Mouse (Mus musculus) layer of hippocampus, postnatal 14 days (tissue): Measurements from ENCODE around the gene Sod2. TPM values are rescaled to one million over a fixed set of nuclear protein-coding genes. Genes with fewer than 3 reads are reported as not detected.
A peak's percentile ranks its signal among the peaks of the same experiment; 100 is the strongest.
"Not testable (repeated sequence)": the region's sequence is repeated elsewhere in the genome, so short reads cannot be mapped to it uniquely, and the experiment has no call there.

Experiments
- DNase-seq, 2 experiments: peaks; one replicate each; pipeline ENCODE4 v3.0.0; 2021 to 2022; ENCODE audit warnings: low spot score in 2 of 2, mixed read lengths in 1 of 2
- long read RNA-seq, 2 experiments: library from polyadenylated mRNA; stranded (forward); transcript quantifications; one replicate each; pipeline ENCODE4 v2.0.0; 2021
- total RNA-seq, 2 experiments: library from RNA; stranded (reverse); gene quantifications; 2 replicates each; pipeline ENCODE4 v1.2.3; 2021

Sod2 gene
- 100 to 1,000 TPM; 246 to 247 TPM for total RNA-seq
- long read RNA-seq, experiment 1, full-length matches to known transcripts = 88 of 108 reads
- long read RNA-seq, experiment 1, partial matches to known transcripts = 5 of 108 reads
- long read RNA-seq, experiment 1, other reads (novel, unspliced or antisense) = 15 of 108 reads
- long read RNA-seq, experiment 2, full-length matches to known transcripts = 156 of 177 reads
- long read RNA-seq, experiment 2, partial matches to known transcripts = 8 of 177 reads
- long read RNA-seq, experiment 2, other reads (novel, unspliced or antisense) = 13 of 177 reads

DNA sequence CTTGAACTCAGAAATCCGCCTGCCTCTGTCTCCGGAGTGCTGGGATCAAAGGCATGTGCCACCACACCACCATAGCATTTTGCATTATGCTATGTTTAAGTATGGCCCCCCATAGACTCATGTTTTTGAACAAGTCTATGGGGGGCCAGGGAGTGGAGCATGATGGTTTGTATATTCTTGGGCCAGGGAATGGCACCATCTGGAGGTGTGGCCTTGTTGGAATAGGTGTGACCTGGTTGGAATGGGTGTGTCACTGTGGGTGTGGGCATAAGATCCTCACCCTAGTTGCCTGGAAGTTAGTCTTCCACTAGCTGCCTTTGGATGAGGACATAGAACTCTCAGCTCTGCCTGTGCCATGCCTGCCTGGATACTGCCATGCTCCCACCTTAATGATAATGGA lies at the start of gene Sod2:
Sod2 (plus strand) TSS at position 301 of the 400 bp plus-strand sequence.
- not testable (repeated sequence) for DNase-seq

DNA sequence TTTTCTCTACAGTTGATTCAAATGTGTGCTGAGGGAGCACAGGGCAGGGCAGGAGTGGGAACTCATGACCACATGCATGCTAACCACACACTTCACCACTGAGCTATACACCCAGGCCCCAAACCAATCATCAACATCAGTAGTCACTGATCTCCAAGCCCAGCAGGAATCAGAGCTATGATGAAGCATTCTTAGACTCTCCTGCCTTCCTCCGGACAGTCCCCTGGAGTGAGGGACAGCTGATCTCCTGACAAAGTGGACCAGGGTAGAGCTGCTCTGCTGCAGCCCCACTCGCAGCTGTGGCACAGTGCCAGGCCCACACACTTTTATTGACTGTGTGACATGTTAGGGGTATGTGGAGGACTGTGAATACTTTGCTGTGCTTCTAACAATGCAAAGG lies 47.3 kb upstream of the Sod2 start:
- DNase-seq = not testable (repeated sequence)

DNA sequence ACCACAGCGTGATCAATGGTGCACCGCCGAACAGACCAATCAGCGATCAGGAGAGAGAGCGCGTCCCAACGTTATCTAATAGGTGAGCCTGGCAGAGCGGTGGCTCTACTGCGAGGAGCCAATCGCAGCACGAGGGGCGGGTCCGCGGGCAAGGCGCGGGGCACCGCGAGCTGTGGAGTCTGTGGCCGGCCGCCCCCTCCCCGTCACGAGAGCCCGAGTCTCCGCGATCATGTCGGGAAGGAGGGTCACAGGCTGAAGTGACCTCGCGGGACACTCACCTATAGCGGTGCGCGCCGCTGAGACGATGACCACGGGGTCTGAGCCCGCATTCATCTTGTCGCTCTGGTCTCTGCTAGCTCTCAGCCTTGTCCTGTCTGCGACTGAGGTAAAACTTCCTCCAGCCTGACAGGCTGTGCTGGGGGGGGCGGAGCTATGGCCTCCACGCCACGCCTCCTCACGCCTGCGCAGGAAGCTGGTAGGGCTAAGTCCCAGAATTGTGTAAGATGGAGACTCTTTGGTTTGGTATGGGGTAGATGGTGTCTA lies 46.2 kb upstream of the Sod2 start, which contains the start of gene Acat2:
Acat2 (minus strand) TSS at position 417 of the 543 bp plus-strand sequence.
- peak; percentile 96 to 97 for DNase-seq

DNA sequence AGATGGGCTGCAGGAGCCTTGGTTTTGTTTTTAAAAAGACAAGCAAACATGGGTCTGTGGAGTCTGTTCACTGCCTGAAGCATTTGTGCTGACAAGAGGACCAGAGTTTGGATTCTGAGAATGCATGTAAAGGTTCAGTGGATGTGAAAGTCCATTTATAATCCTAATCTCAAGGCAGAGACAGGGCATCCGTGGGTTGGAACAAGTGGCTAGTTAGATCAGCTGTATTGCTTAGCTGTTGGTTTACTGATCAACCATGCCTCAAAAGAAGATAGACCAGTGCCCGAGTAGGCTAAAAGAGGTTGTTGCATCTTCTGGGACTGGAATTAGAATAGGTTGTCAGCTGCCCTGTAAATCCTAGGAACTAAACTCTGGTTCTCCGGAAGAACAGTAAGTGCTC lies 43.2 kb upstream of the Sod2 start:
- DNase-seq = no peak

DNA sequence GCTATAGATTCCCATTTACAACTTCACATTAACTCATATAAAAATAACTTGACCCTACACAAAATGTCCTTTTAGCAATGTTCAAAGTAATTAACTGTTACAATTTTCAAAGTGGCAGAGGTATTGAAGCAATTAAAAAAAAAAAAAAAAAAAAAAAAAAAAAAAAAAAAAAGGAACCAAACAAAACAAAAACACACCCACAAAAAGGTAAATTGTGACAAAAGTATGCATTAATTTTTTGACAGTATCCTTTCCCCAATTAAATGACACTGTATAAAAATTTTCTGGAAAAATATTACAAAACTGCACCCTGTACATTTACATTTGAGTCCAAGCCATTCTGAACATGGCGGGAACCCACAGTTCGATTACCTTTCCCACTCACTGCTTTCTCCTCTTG lies 39.5 kb upstream of the Sod2 start:
- DNase-seq = no peak

DNA sequence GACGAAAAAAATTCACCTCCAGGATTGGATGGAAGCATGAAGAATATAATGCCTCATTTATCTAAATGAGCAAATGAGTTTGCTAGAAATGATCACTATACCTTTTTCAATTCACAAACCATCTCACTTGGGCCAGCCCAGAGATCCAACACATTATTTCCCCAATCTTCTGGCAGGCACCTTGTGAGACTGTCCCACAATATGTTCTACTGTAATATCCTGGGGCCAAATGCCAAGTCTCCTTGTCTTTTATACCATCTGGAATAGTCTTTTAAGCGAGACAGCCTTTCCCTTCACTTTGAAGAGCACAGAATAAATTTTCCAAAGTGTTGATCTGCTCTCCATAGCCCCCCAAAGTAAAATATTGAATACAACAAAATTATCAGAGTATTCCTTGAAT lies 32.8 kb upstream of the Sod2 start:
- no peak for DNase-seq

DNA sequence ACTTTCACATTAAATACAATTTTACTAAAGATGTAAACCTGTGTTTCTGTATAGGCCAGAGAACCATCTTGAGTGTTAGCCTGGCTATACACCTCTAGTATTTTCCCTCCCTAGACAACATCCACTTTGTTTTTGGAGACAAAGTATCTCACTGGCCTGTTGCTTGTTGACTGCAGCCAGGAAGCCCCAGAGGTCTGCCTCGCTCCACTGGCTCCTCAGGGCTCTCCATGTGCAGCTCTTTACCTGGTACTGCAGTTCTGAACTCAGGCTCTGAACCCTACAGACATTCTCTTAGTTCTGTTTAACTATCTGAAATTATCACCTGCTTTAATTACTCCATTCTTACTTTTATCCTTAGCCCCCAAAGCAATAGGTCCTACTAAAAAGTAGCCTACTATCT lies 28.1 kb upstream of the Sod2 start:
- no peak for DNase-seq

DNA sequence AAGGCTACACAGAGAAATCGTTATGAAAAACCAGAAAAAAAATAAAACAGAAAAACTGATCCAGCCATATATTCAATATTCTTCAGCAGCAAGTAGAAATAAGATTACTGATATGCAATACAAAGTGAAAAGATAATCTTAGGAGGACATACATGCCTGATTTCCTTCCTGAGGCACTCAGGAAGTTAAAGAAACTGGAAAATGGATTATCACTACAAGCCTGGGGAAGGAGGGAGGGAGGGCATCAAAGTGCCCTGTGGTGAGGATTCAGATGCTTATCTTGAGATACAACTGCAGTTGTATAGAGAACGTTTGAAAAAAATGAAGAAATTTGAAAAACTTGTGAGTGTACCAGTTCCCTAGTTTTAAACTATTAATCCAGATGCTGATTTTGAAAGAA lies 22.7 kb upstream of the Sod2 start:
- DNase-seq = no peak

DNA sequence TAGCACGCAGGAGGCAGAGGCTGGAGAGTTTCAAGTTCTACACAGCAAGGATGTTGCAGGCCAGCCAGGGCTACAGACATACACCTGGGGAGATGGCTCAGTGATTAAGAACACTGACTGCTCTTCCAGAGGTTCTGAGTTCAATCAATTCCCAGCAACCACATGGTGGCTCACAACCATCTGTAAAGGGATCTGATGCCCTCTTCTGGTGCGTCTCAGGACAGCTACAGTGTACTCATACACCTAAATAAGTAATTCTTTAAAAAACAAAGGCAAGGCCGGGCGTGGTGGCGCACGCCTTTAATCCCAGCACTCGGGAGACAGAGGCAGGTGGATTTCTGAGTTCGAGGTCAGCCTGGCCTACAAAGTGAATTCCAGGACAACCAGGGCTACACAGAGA lies 18.6 kb upstream of the Sod2 start:
- not testable (repeated sequence) for DNase-seq

DNA sequence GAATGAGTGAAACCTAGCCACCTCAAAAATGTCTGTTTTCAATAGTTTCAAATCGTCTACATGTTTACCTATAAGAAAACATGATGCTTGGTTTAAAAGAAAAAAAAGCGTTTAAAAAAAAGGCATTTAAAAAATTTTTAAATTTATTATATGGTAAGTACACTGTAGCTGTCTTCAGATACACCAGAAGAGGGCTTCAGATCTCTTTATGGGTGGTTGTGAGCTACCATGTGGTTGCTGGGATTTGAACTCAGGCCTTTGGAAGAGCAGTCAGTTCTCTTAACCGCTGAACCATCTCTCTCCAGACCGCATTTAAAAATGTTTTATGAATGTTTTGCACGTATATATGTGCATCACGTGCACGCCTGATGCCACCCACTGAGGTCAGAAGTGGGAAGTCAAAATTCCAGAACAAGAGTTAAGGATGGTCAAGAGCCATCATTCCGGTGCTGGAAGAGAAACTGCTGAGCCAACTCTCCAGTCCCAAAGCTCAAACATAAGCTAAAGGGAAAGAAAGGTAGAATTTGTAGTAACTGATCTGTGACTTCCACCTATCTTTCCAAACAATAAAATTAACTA lies 16.0 kb upstream of the Sod2 start:
- DNase-seq = no peak

DNA sequence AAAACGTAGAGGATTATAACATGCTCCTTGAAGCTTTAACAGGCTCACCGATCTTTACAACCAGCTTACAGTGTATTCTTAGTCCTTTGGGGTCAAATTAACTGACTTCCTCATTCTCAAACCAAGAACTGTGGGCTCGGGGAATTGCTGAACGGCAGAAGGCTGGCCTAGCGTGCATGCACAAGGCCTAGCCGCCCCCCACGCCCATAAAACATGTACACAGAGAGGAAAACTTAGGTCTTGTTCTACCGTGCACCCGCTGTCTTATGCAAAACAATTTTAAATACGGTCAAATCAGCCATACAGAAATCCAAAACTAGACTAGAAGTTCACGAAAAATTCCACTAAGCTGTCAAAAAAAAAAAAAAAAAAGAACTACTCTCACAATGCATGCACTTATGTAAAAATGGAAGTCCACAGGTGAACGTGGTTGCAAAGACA lies 15.4 kb upstream of the Sod2 start:
- DNase-seq = no peak

DNA sequence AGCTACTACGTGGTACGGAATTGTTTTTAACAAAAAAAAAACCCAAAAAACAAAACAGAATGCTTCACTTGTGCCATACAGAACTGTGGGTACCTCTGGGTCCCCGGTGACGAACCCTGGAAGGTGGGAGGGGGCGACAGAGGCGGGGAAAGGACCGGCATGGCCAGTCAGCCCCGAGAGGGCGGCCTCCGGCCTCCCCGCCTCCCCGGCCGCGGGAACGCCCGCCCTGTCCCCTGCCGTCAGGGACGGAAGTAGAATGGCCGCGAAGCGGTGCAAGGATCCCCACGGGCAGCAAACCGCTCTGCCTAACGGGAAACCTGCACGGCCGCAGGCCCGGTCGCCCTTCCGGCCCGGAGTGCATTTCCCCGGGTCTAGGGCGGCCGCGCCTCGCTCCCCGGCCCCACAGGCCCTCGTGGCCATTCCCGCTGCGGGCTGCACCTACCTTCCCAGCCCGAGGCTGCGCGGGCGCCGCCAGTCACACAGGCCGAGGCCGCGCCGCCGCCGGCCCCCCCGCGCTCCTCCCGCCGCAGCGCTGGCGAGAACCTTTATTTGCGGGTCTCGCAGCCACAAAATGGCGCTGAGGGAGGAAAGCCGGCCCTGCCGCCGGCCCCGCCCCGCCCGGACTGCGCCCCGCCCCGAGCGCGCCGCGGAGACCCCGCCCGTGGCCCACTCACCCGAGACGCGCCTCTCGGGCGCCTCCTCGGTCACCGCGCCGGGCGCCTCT lies 14.8 kb upstream of the Sod2 start:
- peak; percentile 85 to 88 for DNase-seq

DNA sequence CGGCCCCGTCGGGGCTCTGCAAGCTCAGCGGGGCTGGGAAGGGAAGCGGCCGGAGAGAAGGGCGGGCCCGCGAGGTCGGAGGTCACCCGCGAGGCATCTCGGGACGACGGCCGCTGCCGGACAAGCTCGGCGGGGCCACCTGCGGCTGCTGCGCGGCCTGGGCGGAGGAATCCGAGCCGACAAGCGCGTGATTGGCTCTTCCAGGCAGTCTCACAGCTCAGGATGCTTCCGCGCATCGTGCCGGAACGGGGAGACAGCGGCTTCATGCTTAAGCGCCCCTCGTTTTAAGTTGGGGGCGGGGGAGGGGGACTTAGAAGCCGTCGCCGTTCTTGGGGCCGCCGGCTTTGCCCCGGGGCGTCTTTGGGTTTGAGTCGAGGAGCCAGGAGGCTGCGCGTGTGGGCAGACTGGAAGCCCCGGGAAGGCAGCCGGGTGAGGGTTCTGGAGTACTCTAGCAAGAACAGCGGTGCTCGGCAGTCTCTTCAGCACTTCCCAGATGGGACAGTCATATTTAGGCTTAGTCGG lies 14.1 kb upstream of the Sod2 start:
- DNase-seq = peak; percentile 90 to 95

DNA sequence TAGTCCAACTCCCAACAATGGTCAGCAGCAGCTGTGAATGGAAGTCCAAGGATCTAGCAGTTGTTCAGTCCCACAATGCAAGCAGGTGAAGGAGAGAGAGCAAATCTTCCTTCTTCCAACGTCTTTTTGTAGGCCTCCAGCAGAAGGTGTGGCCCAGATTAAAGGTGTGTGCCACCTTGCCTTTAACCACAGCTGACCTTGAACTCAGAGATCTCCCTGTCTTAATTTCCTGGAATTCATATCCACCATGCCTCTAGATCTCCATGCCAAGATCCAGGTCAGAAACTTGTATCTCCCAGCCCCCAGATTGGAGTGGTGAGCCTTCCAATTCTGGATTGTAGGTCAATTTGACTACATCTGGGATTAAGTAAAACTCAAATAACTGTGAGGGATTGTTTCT lies 12.6 kb upstream of the Sod2 start, which contains the start of gene Wtap:
Wtap (minus strand) TSS at position 101 of the 400 bp plus-strand sequence.
- no peak for DNase-seq

DNA sequence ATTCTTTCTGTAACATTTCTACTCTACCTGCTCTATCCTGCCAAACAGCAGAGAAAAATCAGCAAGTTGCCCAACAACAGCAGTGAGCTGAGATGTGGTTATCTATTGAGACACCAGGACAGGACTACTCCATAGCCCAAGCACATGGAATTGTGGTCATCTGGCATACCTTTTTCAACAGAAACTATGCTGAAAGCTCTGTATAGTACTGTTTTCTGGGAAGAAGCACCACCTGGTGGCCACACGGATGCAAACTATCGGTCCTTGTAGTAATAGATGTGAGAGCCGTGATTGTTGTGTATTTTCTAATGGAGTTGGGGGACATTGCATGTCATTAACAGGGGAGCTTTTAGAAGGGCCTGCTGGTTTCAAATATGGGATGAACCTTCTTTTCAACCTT lies 10.3 kb upstream of the Sod2 start:
- peak; percentile 36 to 63 for DNase-seq

DNA sequence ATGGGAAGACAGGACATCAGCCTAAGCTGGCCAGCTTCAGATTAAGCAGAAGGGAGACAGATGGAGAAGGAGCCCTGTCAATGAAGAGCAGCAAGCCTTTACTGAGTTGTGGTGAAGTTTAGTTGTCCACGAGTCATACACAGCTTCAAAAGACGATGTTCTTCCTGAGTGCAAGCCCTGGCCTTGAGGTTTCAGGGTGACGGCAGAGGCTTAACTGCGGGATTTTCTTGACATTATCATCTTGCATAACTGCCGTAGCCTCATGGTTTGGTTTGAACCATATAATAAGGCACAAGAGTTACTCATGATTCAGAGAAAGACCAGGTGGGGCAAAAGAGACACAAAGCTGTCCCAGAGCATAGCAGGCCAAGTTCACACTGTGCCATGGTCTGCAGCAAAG lies 8.8 kb upstream of the Sod2 start:
- DNase-seq = no peak

DNA sequence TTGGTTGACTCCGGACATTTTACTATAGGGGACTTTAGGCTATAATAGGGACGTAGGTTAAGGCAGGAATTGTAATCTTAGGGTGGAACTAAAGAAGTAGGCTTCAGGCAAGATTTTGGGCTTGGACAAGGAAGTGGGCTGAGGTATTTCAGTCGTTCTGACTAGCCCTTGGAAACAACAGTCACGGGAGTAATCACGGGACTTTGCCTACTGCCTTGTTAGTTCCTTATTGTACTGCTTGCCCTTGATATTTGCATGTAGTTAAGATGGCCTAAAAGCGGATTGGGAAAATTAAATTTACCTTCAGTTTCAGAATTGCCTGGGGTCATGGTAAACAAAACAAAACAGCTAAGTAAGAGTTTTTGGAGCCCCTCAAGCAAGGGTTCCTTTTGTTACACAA lies 7.6 kb upstream of the Sod2 start:
- no peak for DNase-seq

DNA sequence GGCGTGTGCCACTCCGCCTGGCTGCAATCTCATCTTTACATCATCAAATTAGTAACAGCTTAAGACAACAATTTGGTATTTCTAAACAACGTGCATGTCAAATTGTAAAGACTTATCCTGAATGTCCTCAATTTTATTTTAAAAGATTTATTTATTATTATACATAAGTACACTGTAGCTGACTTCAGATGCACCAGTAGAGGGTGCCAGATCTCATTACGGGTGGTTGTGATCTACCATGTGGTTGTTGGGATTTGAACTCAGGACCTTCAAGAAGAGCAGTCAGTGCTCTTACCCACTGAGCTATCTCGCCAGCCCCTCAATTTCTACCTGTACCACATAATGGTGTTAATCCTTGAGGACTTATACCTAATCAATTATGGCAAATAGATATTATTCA lies 4.4 kb upstream of the Sod2 start:
- DNase-seq = not testable (repeated sequence)

DNA sequence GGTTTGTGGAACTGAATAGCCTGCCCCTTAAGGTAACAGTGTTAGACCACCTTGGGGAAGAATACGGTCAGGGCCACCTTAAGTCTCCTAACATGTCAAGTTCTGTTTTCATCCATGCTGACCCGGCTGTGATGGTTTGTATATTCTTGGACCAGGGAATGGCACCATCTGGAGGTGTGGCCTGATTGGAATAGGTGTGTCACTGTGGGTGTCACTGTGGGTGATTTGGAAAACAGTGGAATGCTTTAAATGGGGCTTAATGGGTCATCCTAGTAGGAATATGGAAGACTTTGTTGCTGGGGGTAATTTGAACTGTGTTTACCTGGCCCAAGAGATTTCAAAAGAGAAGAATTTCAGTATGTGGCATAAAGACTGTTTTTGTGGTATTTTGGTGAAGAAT lies 2.2 kb upstream of the Sod2 start:
- DNase-seq = not testable (repeated sequence)

DNA sequence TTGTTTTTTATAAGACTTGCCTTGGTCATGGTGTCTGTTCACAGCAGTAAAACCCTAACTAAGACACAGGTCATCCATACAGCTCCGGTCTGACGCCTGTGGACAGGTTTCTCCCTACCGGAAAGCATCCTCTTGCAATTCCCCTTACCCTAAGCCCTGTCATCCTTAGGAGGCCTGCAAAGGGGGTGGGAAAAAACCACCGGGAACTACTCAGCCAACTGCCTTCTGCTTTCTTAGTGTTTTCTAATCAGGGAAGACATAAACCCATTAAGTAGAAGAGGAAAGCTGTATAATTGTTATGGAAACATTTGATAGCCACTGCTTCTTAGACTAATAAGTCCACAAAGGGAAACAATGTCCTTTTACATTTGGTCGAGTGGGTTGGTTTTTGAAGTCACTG lies 338 bp downstream of the Sod2 start:
- DNase-seq = no peak

DNA sequence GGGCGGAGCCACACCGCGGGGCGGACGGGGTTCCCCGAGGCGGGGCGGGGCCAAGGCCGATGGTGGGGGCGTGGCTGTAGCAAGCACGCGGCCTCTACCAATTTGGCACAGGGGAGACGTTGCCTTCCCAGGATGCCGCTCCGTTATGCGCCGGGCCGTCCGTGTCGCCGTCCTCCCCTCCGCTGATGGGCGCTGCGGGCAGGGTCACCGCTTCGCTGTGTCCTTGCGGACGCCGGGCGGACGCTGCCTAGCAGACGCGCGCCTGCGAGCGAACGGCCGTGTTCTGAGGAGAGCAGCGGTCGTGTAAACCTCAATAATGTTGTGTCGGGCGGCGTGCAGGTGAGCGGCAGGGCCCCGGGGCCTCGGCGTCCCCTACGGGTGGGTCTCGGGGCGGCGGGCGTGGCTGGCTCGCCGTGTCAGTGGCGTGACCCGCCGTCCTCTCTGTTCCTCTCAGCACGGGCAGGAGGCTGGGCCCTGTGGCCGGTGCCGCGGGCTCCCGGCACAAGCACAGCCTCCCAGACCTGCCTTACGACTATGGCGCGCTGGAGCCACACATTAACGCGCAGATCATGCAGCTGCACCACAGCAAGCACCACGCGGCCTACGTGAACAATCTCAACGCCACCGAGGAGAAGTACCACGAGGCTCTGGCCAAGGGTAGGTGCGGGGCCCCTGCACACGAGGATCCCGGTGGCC lies 1.2 kb downstream of the Sod2 start:
- peak; percentile 95 to 98 for DNase-seq
